Comparison of ENCODE assay signal across 17 mouse cellular contexts in the genomic region with DNA sequence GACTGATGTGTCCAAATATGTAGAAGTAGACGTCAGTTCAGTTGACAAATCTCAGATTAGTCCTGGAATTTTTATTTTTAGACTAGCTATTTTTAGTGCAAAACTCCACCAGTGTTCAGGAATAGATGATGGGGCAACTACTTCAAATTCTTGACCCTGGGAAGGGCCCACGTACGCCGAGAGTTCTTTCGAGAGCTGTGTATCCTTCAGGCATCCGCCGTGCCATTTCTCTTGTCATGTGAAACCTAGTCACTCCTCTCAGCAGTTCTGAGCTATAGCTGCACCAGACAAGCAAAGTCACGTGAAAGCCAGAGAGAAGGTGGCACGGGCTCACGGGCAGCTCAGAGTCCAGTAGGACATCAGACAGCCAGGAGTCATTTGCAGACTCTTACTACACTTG. TPM values are rescaled to one million over a fixed set of nuclear protein-coding genes. Genes with fewer than 3 reads are reported as not detected.
A peak's percentile ranks its signal among the peaks of the same experiment; 100 is the strongest.
DNase-seq lines count a peak whose midpoint lies in the region; ATAC-seq lines count a peak whose summit lies in the region.
"Had no signal": no experiment of that assay in that cellular context is flagged by ENCODE, and none has a peak within 500 bp of the region (broad histone marks: within the 10 kb centered on the region; RNA-seq: fewer than 3 reads in every experiment).

No protein-coding gene starts in this region.

- H3K27me3 ChIP-seq in heart, embryonic 12.5 days (replicated peaks) = no peaks in the 10 kb centered on the region
- no peaks in the 10 kb centered on the region for H3K27me3 ChIP-seq in hindbrain, embryonic 13.5 days
- H3K27me3 ChIP-seq: embryonic facial prominence, embryonic 13.5 days; limb, embryonic 15.5 days had no signal

- 34% methylated on average over 10 of the region's 10 CpGs for WGBS in heart, embryonic 12.5 days
- 92% methylated on average over 10 of the region's 10 CpGs for WGBS in hindbrain, embryonic 13.5 days

- no peak overlapping the region for H3K9ac ChIP-seq in heart, embryonic 12.5 days
- no peak overlapping the region for H3K9ac ChIP-seq in hindbrain, embryonic 13.5 days
- H3K9ac ChIP-seq: embryonic facial prominence, embryonic 13.5 days; limb, embryonic 15.5 days had no signal

- peak overlapping the region; percentile 89 for H3K27ac ChIP-seq in heart, embryonic 12.5 days (ENCODE audit: poor library complexity, severe bottlenecking)
- H3K27ac ChIP-seq in hindbrain, embryonic 13.5 days = no peak overlapping the region
- H3K27ac ChIP-seq: embryonic facial prominence, embryonic 13.5 days; limb, embryonic 15.5 days had no signal

- no peaks in the 10 kb centered on the region for H3K36me3 ChIP-seq in heart, embryonic 12.5 days
- no peaks in the 10 kb centered on the region for H3K36me3 ChIP-seq in hindbrain, embryonic 13.5 days
- H3K36me3 ChIP-seq: embryonic facial prominence, embryonic 13.5 days; limb, embryonic 15.5 days had no signal

- intact Hi-C loops in heart, postnatal 25 days (cut with DNase I) = loop anchor here (5.0 kb wide), 1 partner anchor 50 kb away; a partner anchor contains a TSS

- DNase-seq in heart, adult 11 months = peak; percentile 96
- no peak for DNase-seq in heart, postnatal 25 days (ENCODE audit: low spot score)
- DNase-seq in heart, adult 18-20 months = peak; percentile 57 to 78
- DNase-seq in heart, postnatal 4 days = peak; percentile 60
- no peak for DNase-seq in left cerebral cortex, adult 8-10 months (ENCODE audit: low spot score in 2 of 2)
- DNase-seq: cerebellum, adult 9-10 months; kidney, adult 8-10 months; kidney, postnatal 25 days; layer of hippocampus, adult 9-11 months; midbrain, embryonic 14.5 days; retina, postnatal 1 day; thymus, adult 2 months had no signal

- H3K4me1 ChIP-seq in heart, embryonic 12.5 days (replicated peaks) = peaks cover 52% of the 10 kb centered on the region
- H3K4me1 ChIP-seq in hindbrain, embryonic 13.5 days (replicated peaks) = no peaks in the 10 kb centered on the region
- H3K4me1 ChIP-seq: limb, embryonic 15.5 days had no signal

- peak overlapping the region; percentile 13 for H3K4me2 ChIP-seq in heart, embryonic 12.5 days
- H3K4me2 ChIP-seq in hindbrain, embryonic 13.5 days = no peak overlapping the region
- H3K4me2 ChIP-seq: embryonic facial prominence, embryonic 13.5 days; limb, embryonic 15.5 days had no signal

- no peaks in the 10 kb centered on the region for H3K9me3 ChIP-seq in heart, embryonic 12.5 days (replicated peaks)
- no peaks in the 10 kb centered on the region for H3K9me3 ChIP-seq in hindbrain, embryonic 13.5 days
- H3K9me3 ChIP-seq: embryonic facial prominence, embryonic 13.5 days; limb, embryonic 15.5 days had no signal

- no peak overlapping the region for H3K4me3 ChIP-seq in heart, embryonic 12.5 days
- no peak overlapping the region for H3K4me3 ChIP-seq in hindbrain, embryonic 13.5 days
- H3K4me3 ChIP-seq: embryonic facial prominence, embryonic 13.5 days; limb, embryonic 15.5 days had no signal

- ATAC-seq in heart, embryonic 12.5 days (ENCODE audit: insufficient number of reproducible peaks, low FRiP score) = peak; percentile 60
- no peak for ATAC-seq in hindbrain, embryonic 13.5 days (ENCODE audit: low FRiP score)
- ATAC-seq: hindbrain, embryonic 16.5 days had no signal

RNA-seq across cellular contexts. Expression of a gene that starts 47.5 kb away (rescaled TPM):
- total RNA-seq in heart, postnatal 25 days (2021) = 10 to 100 TPM; 35.8 to 50.2 TPM
- 10 to 100 TPM; 28.0 to 31.6 TPM for total RNA-seq in heart, adult 18-20 months (2021)
- 107 TPM in 2 replicates for polyA plus RNA-seq in heart, embryonic 12.5 days (2016; fragmentation: Nextera tagmentation; extraction: Ambion mirVana)
- 10 to 100 TPM; 71.9 to 73.4 TPM for total RNA-seq in heart, postnatal 4 days (2021)
- total RNA-seq in left cerebral cortex, adult 8-10 months (2022) = 100 to 1,000 TPM in 1 of 4 experiments, 10 to 100 TPM in 3; 69.2 to 106 (median 80.9) TPM
- polyA plus RNA-seq in hindbrain, embryonic 13.5 days (2015; fragmentation: Nextera tagmentation; extraction: Ambion mirVana) = 20.3 and 23.3 TPM in 2 replicates

Comparison
In these comparisons a context has a peak if more than half of its experiments do, and no peak if none do; other contexts are left out.
1. DNase-seq: peak in heart, adult 11 months (single experiment), heart, adult 18-20 months (2 of 2) and heart, postnatal 4 days (single experiment); none in heart, postnatal 25 days (single experiment) and left cerebral cortex, adult 8-10 months (0 of 2).